ENCODE assay signal across 17 mouse cellular contexts in the genomic region with DNA sequence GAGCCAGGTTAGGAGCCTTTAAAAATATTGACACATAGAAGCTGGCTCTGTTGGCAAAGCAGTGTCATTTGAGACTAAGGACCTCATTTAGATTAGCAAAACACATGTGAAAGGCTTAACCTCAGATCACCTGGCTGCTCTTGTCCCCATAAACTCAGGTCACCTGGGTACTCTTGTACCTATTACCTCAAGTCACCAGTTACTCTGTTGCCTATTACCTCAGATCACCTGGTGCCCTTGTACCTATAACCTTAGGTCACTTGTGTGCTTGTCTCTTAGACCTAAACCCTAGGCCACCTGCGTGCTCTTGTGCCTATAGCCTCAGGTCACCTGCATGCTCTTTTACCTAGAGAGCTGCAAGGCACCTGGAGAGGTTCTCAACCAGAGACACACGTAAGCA.
DNase-seq lines count a peak whose midpoint lies in the region; ATAC-seq lines count a peak whose summit lies in the region.
"Had no signal": no experiment of that assay in that cellular context is flagged by ENCODE, and none has a peak within 500 bp of the region (broad histone marks: within the 10 kb centered on the region; RNA-seq: fewer than 3 reads in every experiment).

No protein-coding gene starts in this region.

- no peaks in the 10 kb centered on the region for H3K36me3 ChIP-seq in kidney, embryonic 15.5 days
- no peaks in the 10 kb centered on the region for H3K36me3 ChIP-seq in forebrain, embryonic 16.5 days (ENCODE audit: control insufficient read depth, insufficient read depth)
- no peaks in the 10 kb centered on the region for H3K36me3 ChIP-seq in hindbrain, embryonic 16.5 days (ENCODE audit: control insufficient read depth, insufficient read depth, low read length)
- no peaks in the 10 kb centered on the region for H3K36me3 ChIP-seq in neural tube, embryonic 13.5 days
- H3K36me3 ChIP-seq: liver, embryonic 15.5 days had no signal

- H3K4me2 ChIP-seq in kidney, embryonic 15.5 days, result no peak overlapping the region
- H3K4me2 ChIP-seq in forebrain, embryonic 16.5 days (ENCODE audit: low read length), result peak overlapping the region; percentile 27
- peak overlapping the region; percentile 20 for H3K4me2 ChIP-seq in hindbrain, embryonic 16.5 days (ENCODE audit: low read length)
- H3K4me2 ChIP-seq in neural tube, embryonic 13.5 days, result peak overlapping the region; percentile 68
- H3K4me2 ChIP-seq: heart, embryonic 11.5 days; liver, embryonic 15.5 days had no signal

- peaks cover 48% of the 10 kb centered on the region for H3K27me3 ChIP-seq in kidney, embryonic 15.5 days
- no peaks in the 10 kb centered on the region for H3K27me3 ChIP-seq in forebrain, embryonic 16.5 days (replicated peaks; ENCODE audit: control insufficient read depth, insufficient read depth, low read length)
- no peaks in the 10 kb centered on the region; the same call in 1 of the 2 replicates for H3K27me3 ChIP-seq in hindbrain, embryonic 16.5 days (replicated peaks; ENCODE audit: control insufficient read depth, insufficient read depth, low read length)
- peaks cover 30% of the 10 kb centered on the region for H3K27me3 ChIP-seq in neural tube, embryonic 13.5 days
- H3K27me3 ChIP-seq: CH12.LX had no signal

- peaks cover 26% of the 10 kb centered on the region for H3K4me1 ChIP-seq in kidney, embryonic 15.5 days
- peaks cover 31% of the 10 kb centered on the region for H3K4me1 ChIP-seq in forebrain, embryonic 16.5 days (replicated peaks; ENCODE audit: control insufficient read depth, insufficient read depth, low read length)
- H3K4me1 ChIP-seq in hindbrain, embryonic 16.5 days (ENCODE audit: control insufficient read depth, insufficient read depth, low read depth, low read length), result peaks cover 13% of the 10 kb centered on the region
- peaks cover 89% of the 10 kb centered on the region for H3K4me1 ChIP-seq in neural tube, embryonic 13.5 days (replicated peaks)
- H3K4me1 ChIP-seq: liver, embryonic 15.5 days had no signal

- no peak overlapping the region for H3K4me3 ChIP-seq in kidney, embryonic 15.5 days (replicated peaks)
- peak overlapping the region; percentile 16 for H3K4me3 ChIP-seq in forebrain, embryonic 16.5 days (replicated peaks; ENCODE audit: low read length)
- peak overlapping the region; percentile 32 for H3K4me3 ChIP-seq in hindbrain, embryonic 16.5 days (ENCODE audit: low read length)
- peak overlapping the region; percentile 48 for H3K4me3 ChIP-seq in neural tube, embryonic 13.5 days
- H3K4me3 ChIP-seq: liver, embryonic 15.5 days had no signal

- no peak for ATAC-seq in kidney, embryonic 15.5 days (replicated peaks; ENCODE audit: low FRiP score)
- no peak for ATAC-seq in forebrain, embryonic 16.5 days
- ATAC-seq in hindbrain, embryonic 16.5 days, result no peak
- ATAC-seq in neural tube, embryonic 13.5 days (ENCODE audit: low read depth), result no peak
- ATAC-seq: activated CD4-positive, CD25-positive, alpha-beta regulatory T cell, adult 4 months had no signal

- H3K27ac ChIP-seq in kidney, embryonic 15.5 days, result no peak overlapping the region
- no peak overlapping the region for H3K27ac ChIP-seq in forebrain, embryonic 16.5 days (ENCODE audit: low read length)
- H3K27ac ChIP-seq in hindbrain, embryonic 16.5 days (ENCODE audit: low read depth, low read length), result no peak overlapping the region
- H3K27ac ChIP-seq in neural tube, embryonic 13.5 days (replicated peaks), result no peak overlapping the region
- H3K27ac ChIP-seq: liver, embryonic 15.5 days had no signal

- H3K9me3 ChIP-seq in kidney, embryonic 15.5 days (replicated peaks), result no peaks in the 10 kb centered on the region
- H3K9me3 ChIP-seq in forebrain, embryonic 16.5 days (ENCODE audit: control insufficient read depth, low read length), result no peaks in the 10 kb centered on the region
- H3K9me3 ChIP-seq in hindbrain, embryonic 16.5 days (ENCODE audit: control insufficient read depth, low read length), result no peaks in the 10 kb centered on the region
- no peaks in the 10 kb centered on the region for H3K9me3 ChIP-seq in neural tube, embryonic 13.5 days
- H3K9me3 ChIP-seq: liver, embryonic 15.5 days had no signal

- WGBS in kidney, embryonic 15.5 days, result 85% methylated on average over 2 of the region's 2 CpGs
- 93% methylated on average over 2 of the region's 2 CpGs for WGBS in forebrain, embryonic 16.5 days
- 95% methylated on average over 2 of the region's 2 CpGs for WGBS in hindbrain, embryonic 16.5 days
- whole genome bisulfite sequencing in neural tube, embryonic 13.5 days, result 96% methylated on average over 2 of the region's 2 CpGs

- H3K9ac ChIP-seq in kidney, embryonic 15.5 days, result no peak overlapping the region
- H3K9ac ChIP-seq in forebrain, embryonic 16.5 days (replicated peaks; ENCODE audit: low read depth, low read length), result no peak overlapping the region
- no peak overlapping the region for H3K9ac ChIP-seq in hindbrain, embryonic 16.5 days (ENCODE audit: low read depth, low read length)
- peak overlapping the region; percentile 52 for H3K9ac ChIP-seq in neural tube, embryonic 13.5 days
- H3K9ac ChIP-seq: liver, embryonic 15.5 days had no signal

- peak; percentile 28 for DNase-seq in kidney, adult 9 months
- no peak for DNase-seq in cerebellum, postnatal 10 days
- DNase-seq in lung, adult 18-20 months, result no peak
- DNase-seq: cerebellum, adult 11-12 months; heart, postnatal 36 days; kidney, adult 8-10 months; lung, postnatal 36 days; right cerebral cortex, postnatal 25 days; thymus, adult 2 months had no signal
